Mouse (Mus musculus) left cerebral cortex, adult 9 months (tissue): ENCODE results near the gene Hrk.
A peak's percentile ranks its signal among the peaks of the same experiment; 100 is the strongest.

Source experiments
- DNase-seq, 2 experiments: peaks; one replicate each; pipeline ENCODE4 v3.0.0; 2022; ENCODE audit warnings: low spot score in 2 of 2

Hrk gene

GRCm38 (mm10) chr5:118164581-118164980 is at the start of gene Hrk:
Gene Hrk, plus strand, starts transcription at chr5:118164648.
- peak in 1 of 2 experiments; percentile 23 for DNase-seq

GRCm38 (mm10) chr5:118118351-118118750 is 46.1 kb upstream of the Hrk start:
- no peak for DNase-seq

GRCm38 (mm10) chr5:118118922-118119321 is 45.5 kb upstream of the Hrk start:
- DNase-seq = no peak

- DNase-seq = no peak
Observed at GRCm38 (mm10) chr5:118120670-118121069, 43.8 kb upstream of the Hrk start.

GRCm38 (mm10) chr5:118121928-118122327 is 42.5 kb upstream of the Hrk start:
- DNase-seq = no peak

- DNase-seq = peak in 1 of 2 experiments; percentile 29
Observed at GRCm38 (mm10) chr5:118123096-118123495, 41.4 kb upstream of the Hrk start.

- DNase-seq = no peak
Observed at GRCm38 (mm10) chr5:118126671-118127070, 37.8 kb upstream of the Hrk start.

GRCm38 (mm10) chr5:118128208-118128607 is 36.2 kb upstream of the Hrk start:
- DNase-seq = no peak

GRCm38 (mm10) chr5:118128651-118129050 is 35.8 kb upstream of the Hrk start:
- DNase-seq = no peak

- DNase-seq = no peak
Observed at GRCm38 (mm10) chr5:118136391-118136790, 28.1 kb upstream of the Hrk start.

- no peak for DNase-seq
Observed at GRCm38 (mm10) chr5:118139630-118140029, 24.8 kb upstream of the Hrk start.

- no peak for DNase-seq
Observed at GRCm38 (mm10) chr5:118142471-118142870, 22.0 kb upstream of the Hrk start.

GRCm38 (mm10) chr5:118143211-118144026 is 21.0 kb upstream of the Hrk start:
- DNase-seq = no peak

GRCm38 (mm10) chr5:118144327-118144726 is 20.1 kb upstream of the Hrk start:
- no peak for DNase-seq

GRCm38 (mm10) chr5:118144770-118145169 is 19.7 kb upstream of the Hrk start:
- no peak for DNase-seq

- no peak for DNase-seq
Observed at GRCm38 (mm10) chr5:118145458-118145857, 19.0 kb upstream of the Hrk start.

GRCm38 (mm10) chr5:118145999-118146679 is 18.3 kb upstream of the Hrk start:
- no peak for DNase-seq

GRCm38 (mm10) chr5:118147264-118147663 is 17.2 kb upstream of the Hrk start:
- DNase-seq = no peak

- no peak for DNase-seq
Observed at GRCm38 (mm10) chr5:118149711-118150110, 14.7 kb upstream of the Hrk start.

- DNase-seq = peak; percentile 46 to 86
Observed at GRCm38 (mm10) chr5:118154839-118155564, 9.4 kb upstream of the Hrk start, which contains the start of gene Fbxw8. Gene Fbxw8, minus strand, starts transcription at chr5:118155464.

GRCm38 (mm10) chr5:118155565-118155947 is 8.9 kb upstream of the Hrk start:
- no peak for DNase-seq

- DNase-seq = no peak
Observed at GRCm38 (mm10) chr5:118156976-118157375, 7.5 kb upstream of the Hrk start.
